ENCODE assay signal across 8 mouse cellular contexts in the genomic region with DNA sequence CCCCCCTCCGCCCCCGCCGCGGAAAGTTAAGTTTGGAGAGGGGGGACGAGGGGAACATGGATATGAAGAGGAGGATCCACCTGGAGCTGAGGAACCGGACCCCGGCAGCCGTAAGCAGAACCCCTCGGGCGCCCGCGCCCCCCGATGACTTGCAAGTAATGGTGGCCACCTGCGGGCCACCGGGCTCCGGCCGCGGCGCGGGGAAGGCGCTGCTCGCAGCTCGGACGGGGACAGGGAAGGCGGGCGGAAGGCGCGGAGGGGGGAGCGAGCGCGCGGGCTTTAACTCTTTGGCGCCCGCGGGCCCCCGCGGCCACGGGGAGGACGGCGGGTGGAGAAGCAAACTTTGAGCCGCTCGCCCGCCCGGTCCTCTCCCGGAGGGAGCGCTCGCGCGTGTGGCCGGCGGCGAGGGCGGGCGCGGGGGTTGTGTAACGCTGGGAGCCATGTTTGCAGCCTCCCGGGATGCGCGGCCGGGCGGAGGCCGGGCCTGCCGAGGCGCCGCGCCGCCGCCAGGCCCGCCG. TPM values are rescaled to one million over a fixed set of nuclear protein-coding genes. Genes with fewer than 3 reads are reported as not detected.
A peak's percentile ranks its signal among the peaks of the same experiment; 100 is the strongest.
DNase-seq lines count a peak whose midpoint lies in the region; ATAC-seq lines count a peak whose summit lies in the region.

No protein-coding gene starts in this region.

- peak overlapping the region; percentile 100 for H3K27ac ChIP-seq in midbrain, embryonic 10.5 days (replicated peaks)

- peak; percentile 23 for ATAC-seq in inflammation-experienced regulatory T-cells, adult 6 months

- H3K4me3 ChIP-seq in midbrain, embryonic 10.5 days = peak overlapping the region; percentile 91

- H3K27me3 ChIP-seq in midbrain, embryonic 10.5 days (ENCODE audit: low read depth, poor library complexity, severe bottlenecking) = no peaks in the 10 kb centered on the region

- peaks cover 1% of the 10 kb centered on the region for H3K36me3 ChIP-seq in midbrain, embryonic 10.5 days

- intact Hi-C loops in left cerebral cortex, postnatal 25 days (cut with DNase I) = loop anchor here (5.0 kb wide), 1 partner anchor 36 kb away; the partner anchor contains the start of gene Nans

- H3K4me1 ChIP-seq in midbrain, embryonic 10.5 days = peaks cover 55% of the 10 kb centered on the region

- H3K9me3 ChIP-seq in midbrain, embryonic 10.5 days (replicated peaks) = no peaks in the 10 kb centered on the region

- peak; percentile 55 for DNase-seq in T-cell, adult 2 months (ENCODE audit: low spot score)
- DNase-seq in cerebellum, postnatal 14 days = peak; percentile 76 to 84
- peak; percentile 54 to 63 for DNase-seq in gastrocnemius, adult 8-10 months (ENCODE audit: low spot score in 2 of 2)
- DNase-seq in left cerebral cortex, postnatal 25 days (ENCODE audit: low spot score in 2 of 2) = peak; percentile 71 to 81
- DNase-seq in midbrain, embryonic 10.5 days (ENCODE audit: low spot score) = peak; percentile 75
- DNase-seq in right cerebral cortex, postnatal 4 days = peak; percentile 67
- DNase-seq in c-Kit-positive CD71-positive TER-119-positive erythroid progenitor cells, embryonic 14.5 days (ENCODE audit: low spot score) = no peak

- WGBS in midbrain, embryonic 10.5 days = 0% methylated on average over 65 of the region's 70 CpGs

RNA-seq across cellular contexts. Expression of gene Anp32b, which starts 0.6 kb away (rescaled TPM):
- total RNA-seq in gastrocnemius, adult 8-10 months (2022) = 10 to 100 TPM; 64.6 to 80.2 (median 70.7) TPM
- 10 to 100 TPM; 46.4 to 53.4 (median 46.5) TPM for polyA plus RNA-seq in inflammation-experienced regulatory T-cells, adult 6 months (2017; shearing (Covaris generic))
- 10 to 100 TPM; 43.3 to 43.9 TPM for total RNA-seq in left cerebral cortex, postnatal 25 days (2021)
- polyA plus RNA-seq in midbrain, embryonic 10.5 days (2016; fragmentation: Nextera tagmentation; extraction: Ambion mirVana) = 345 and 414 TPM in 2 replicates

RNA-seq across cellular contexts. Expression of gene Nans, which starts 37.7 kb away (rescaled TPM):
- 10 to 100 TPM; 15.3 to 19.1 (median 16.8) TPM for total RNA-seq in gastrocnemius, adult 8-10 months (2022)
- polyA plus RNA-seq in inflammation-experienced regulatory T-cells, adult 6 months (2017; shearing (Covaris generic)) = 10 to 100 TPM; 63.1 to 97.7 (median 70.1) TPM
- 10 to 100 TPM; 19.4 to 19.7 TPM for total RNA-seq in left cerebral cortex, postnatal 25 days (2021)
- 77.1 and 80.6 TPM in 2 replicates for polyA plus RNA-seq in midbrain, embryonic 10.5 days (2016; fragmentation: Nextera tagmentation; extraction: Ambion mirVana)

RNA-seq across cellular contexts. Expression of gene Hemgn, which starts 38.0 kb away (rescaled TPM):
- total RNA-seq in gastrocnemius, adult 8-10 months (2022) = not detected
- under 1 TPM in 2 of 3 experiments, not detected in 1; 0.15 to 0.32 TPM for polyA plus RNA-seq in inflammation-experienced regulatory T-cells, adult 6 months (2017; shearing (Covaris generic))
- total RNA-seq in left cerebral cortex, postnatal 25 days (2021) = not detected
- 13.4 and 14.5 TPM in 2 replicates for polyA plus RNA-seq in midbrain, embryonic 10.5 days (2016; fragmentation: Nextera tagmentation; extraction: Ambion mirVana)
